Mouse (Mus musculus) neural tube, embryonic 15.5 days (tissue): ENCODE measurements around the gene Nrxn1. TPM values are rescaled to one million over a fixed set of nuclear protein-coding genes. Genes with fewer than 3 reads are reported as not detected.

Experiments
- ATAC-seq: fragments of 200-750 bp; cut with Nextera tagmentation; 2 replicates; pipeline ENCODE4 v1.8.0; 2017; ENCODE audit warnings: mild to moderate bottlenecking, moderate TSS enrichment, moderate library complexity; ENCODE audit not compliant: low FRiP score
- H3K27ac ChIP-seq: fragments of 300-500 bp; sonication (generic); replicated peaks from 2 replicates; pipeline ENCODE4 v1.5.1; 2015; ENCODE audit warnings: mild to moderate bottlenecking, inconsistent platforms
- H3K27me3 ChIP-seq: fragments of 300-500 bp; sonication (generic); replicated peaks from 2 replicates; pipeline ENCODE4 v1.6.1; 2015; ENCODE audit warnings: inconsistent platforms
- H3K36me3 ChIP-seq: fragments of 300-500 bp; sonication (generic); 2 replicates; pipeline ENCODE4 v1.6.1; 2015; ENCODE audit warnings: inconsistent platforms
- H3K4me1 ChIP-seq: fragments of 300-500 bp; sonication (generic); 2 replicates; pipeline ENCODE4 v1.6.1; 2015; ENCODE audit warnings: inconsistent platforms
- H3K4me2 ChIP-seq: fragments of 300-500 bp; sonication (generic); 2 replicates; pipeline ENCODE4 v1.6.1; 2015; ENCODE audit warnings: inconsistent platforms, mild to moderate bottlenecking, moderate library complexity
- H3K4me3 ChIP-seq: fragments of 300-500 bp; sonication (generic); replicated peaks from 2 replicates; pipeline ENCODE4 v1.5.1; 2015; ENCODE audit warnings: mild to moderate bottlenecking, inconsistent platforms
- H3K9ac ChIP-seq: fragments of 300-500 bp; sonication (generic); replicated peaks from 2 replicates; pipeline ENCODE4 v1.6.1; 2015; ENCODE audit warnings: mild to moderate bottlenecking, inconsistent platforms
- H3K9me3 ChIP-seq: fragments of 300-500 bp; sonication (generic); replicated peaks from 2 replicates; pipeline ENCODE4 v1.6.1; 2016; ENCODE audit warnings: inconsistent platforms
- WGBS: fragments of 180-500 bp; shearing (Covaris S2); methylation state at CpG from one replicate; pipeline ENCODE4 v1.1.7; 2015; ENCODE audit warnings: mixed read lengths; 5-methylcytosine and 5-hydroxymethylcytosine counted together
- microRNA-seq: library from miRNA; unstranded; fragments of <30 nt; microRNA quantifications from one replicate; pipeline ENCODE4, GENCODE M21; 2017
- polyA plus RNA-seq: library from polyadenylated mRNA; unstranded; fragments of >200 nt; fragmentation: Nextera tagmentation; extraction: Ambion mirVana; gene quantifications from 2 replicates; pipeline ENCODE4 v1.2.1, GENCODE M21; 2015

Gene Nrxn1
- polyA plus RNA-seq, 1 experiment from 2014 or later: 245 TPM

- no peaks in the 10 kb centered on the region for H3K27me3 ChIP-seq
- ATAC-seq: no peak
- H3K36me3 ChIP-seq: no peaks in the 10 kb centered on the region
- no peak overlapping the region for H3K4me3 ChIP-seq
- H3K9me3 ChIP-seq: peaks cover 2% of the 10 kb centered on the region; the same call in 1 of the 2 replicates
- no peak overlapping the region for H3K4me2 ChIP-seq
- no peak overlapping the region for H3K27ac ChIP-seq
- H3K4me1 ChIP-seq: peaks cover 5% of the 10 kb centered on the region
- H3K9ac ChIP-seq: no peak overlapping the region
- 98% methylated on average over 1 of the region's 1 CpGs for WGBS
These were observed 1081.1 kb downstream of the Nrxn1 start for GRCm38 (mm10) chr17:90011761-90012160.

- no peak for ATAC-seq
- 51% methylated on average over 5 of the region's 5 CpGs for WGBS
- H3K36me3 ChIP-seq: no peaks in the 10 kb centered on the region
- peaks cover 5% of the 10 kb centered on the region for H3K4me1 ChIP-seq
- H3K9me3 ChIP-seq: no peaks in the 10 kb centered on the region; the same call in 1 of the 2 replicates
- H3K4me2 ChIP-seq: no peak overlapping the region
- no peak overlapping the region for H3K27ac ChIP-seq
- no peak overlapping the region for H3K4me3 ChIP-seq
- H3K9ac ChIP-seq: no peak overlapping the region
- H3K27me3 ChIP-seq: no peaks in the 10 kb centered on the region
These were observed 1085.3 kb downstream of the Nrxn1 start for GRCm38 (mm10) chr17:90007438-90008109.

- 74% methylated on average over 4 of the region's 4 CpGs for WGBS
- H3K9ac ChIP-seq: no peak overlapping the region
- no peaks in the 10 kb centered on the region for H3K27me3 ChIP-seq
- no peaks in the 10 kb centered on the region for H3K9me3 ChIP-seq
- no peaks in the 10 kb centered on the region for H3K4me1 ChIP-seq
- no peak overlapping the region for H3K4me2 ChIP-seq
- H3K36me3 ChIP-seq: no peaks in the 10 kb centered on the region
- no peak overlapping the region for H3K27ac ChIP-seq
- H3K4me3 ChIP-seq: no peak overlapping the region
- no peak for ATAC-seq
These were observed 1102.2 kb downstream of the Nrxn1 start for GRCm38 (mm10) chr17:89990651-89991050.

Small RNAs within 50 kb of the gene (microRNA-seq; reads per million reads assigned to microRNA genes)
- gene Gm24510 (not detected), gene Gm27475 (not detected), gene Gm47307 (not detected)
